Mouse (Mus musculus): Measurements from ENCODE around the gene Aplnr. TPM values are rescaled to one million over a fixed set of nuclear protein-coding genes. Genes with fewer than 3 reads are reported as not detected.

The Aplnr gene
- polyA plus RNA-seq (2012; ENCODE audit: insufficient read depth, insufficient read length, missing spikeins): not detected in 2 replicates

DNA sequence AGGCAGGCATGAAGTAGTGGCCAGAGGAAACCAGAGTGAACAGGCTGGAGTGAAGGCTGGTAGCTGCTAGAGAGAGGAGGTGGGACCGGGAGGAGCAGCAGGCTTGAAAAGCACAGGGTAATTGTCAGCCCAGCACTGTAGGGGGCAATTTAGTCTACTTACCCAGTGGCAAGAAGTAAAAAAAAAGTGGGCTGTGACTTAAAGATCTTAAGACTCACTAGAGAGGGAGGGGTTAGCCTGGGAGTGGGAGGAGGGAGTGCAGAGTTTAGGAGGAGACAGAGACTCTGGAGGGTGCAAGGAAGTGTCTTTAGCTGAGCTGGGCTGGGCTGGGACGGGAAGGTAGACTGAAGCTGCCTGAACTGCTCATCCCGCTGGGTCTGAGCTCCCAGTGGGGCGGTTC, at the start of gene Aplnr:
Gene Aplnr, plus strand, starts transcription at position 137 of the 400 bp plus-strand sequence.
- Histone ChIP-seq H3K4me3 (ENCODE audit: insufficient read depth, low read length) (no peak within 1 kb of the TSS), H3K4me1 (ENCODE audit: control insufficient read depth, insufficient read depth, low read length) (no peaks in the 10 kb centered on the region), H3K27ac (ENCODE audit: insufficient read depth, low read depth, low read length) (no peak within 1 kb of the TSS)
- TF ChIP-seq POLR2A (IDR thresholded peaks at IDR 0.05; ENCODE audit: borderline replicate concordance, low read depth, low read length) (no peak), CTCF (IDR thresholded peaks at IDR 0.05; ENCODE audit: low read depth, low read length) (no peak)

DNA sequence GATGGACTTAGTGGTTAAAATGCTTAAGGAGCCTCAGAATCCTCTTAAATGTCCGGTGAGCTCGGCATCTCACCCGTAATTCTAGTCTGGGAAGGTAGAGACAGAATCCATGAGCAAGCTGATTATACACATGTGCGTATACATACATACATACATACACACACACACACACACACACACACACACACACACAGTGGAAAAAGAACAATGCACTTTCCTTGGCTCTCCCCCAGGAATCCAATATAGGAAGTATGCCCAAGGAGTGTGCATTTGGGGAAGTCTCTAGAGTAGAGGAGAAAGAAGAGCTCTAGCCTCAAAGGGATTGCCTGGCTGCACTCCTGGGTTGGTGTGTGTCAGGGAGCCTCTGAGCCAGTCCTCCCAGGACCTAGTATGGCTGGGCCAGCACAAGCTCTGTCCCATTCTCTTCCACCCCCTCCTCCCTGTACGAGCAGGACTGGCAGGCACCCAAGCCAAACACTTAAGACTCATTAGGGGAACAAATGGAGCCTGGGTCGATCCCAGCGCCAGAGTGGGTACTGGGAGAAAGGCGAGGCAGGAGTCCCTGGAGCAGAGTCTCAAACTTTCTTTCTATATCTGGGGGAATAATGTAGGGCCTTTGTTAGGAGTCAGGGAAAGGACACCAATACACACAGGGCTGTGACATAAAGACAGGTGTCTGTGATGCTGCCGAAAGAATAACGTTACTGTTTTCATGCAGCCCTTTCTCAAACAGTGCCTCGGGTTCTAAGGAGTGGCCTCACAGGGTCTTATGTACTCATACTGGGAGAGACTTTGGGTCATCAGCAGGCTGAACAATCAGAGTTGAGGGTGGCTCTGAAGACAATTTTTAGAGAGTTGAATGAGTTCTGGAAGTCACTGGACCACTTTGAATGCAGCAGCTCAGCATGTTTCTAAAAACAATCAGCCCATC, 47.0 kb upstream of the Aplnr start:
- H3K4me3 ChIP-seq (ENCODE audit: insufficient read depth, low read length): no peak overlapping the region
- no peak overlapping the region for H3K27ac ChIP-seq (ENCODE audit: insufficient read depth, low read depth, low read length)
- TF ChIP-seq CTCF (IDR thresholded peaks at IDR 0.05; ENCODE audit: low read depth, low read length) (no peak), POLR2A (IDR thresholded peaks at IDR 0.05; ENCODE audit: borderline replicate concordance, low read depth, low read length) (no peak)
- H3K4me1 ChIP-seq (ENCODE audit: control insufficient read depth, insufficient read depth, low read length): no peaks in the 10 kb centered on the region

DNA sequence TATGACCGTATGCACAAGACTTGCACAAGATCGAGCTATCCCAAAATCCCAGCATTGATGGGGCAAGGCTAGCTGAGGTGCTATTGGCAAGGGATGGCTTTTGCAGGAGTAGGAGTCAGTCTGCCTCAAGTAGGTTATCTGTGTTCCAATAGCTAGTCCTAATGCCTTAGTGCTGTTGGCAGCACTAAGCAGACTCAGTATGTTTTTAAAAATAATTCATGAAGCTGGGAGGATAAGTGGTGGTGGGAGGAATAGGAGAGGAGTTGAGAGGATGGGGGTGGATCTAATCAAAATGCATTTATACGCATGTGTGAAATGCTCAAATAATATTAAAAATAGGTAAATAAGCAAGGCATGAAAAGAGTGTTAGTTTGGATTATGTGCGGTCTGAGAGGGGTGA, 44.7 kb upstream of the Aplnr start:
- TF ChIP-seq POLR2A (IDR thresholded peaks at IDR 0.05; ENCODE audit: borderline replicate concordance, low read depth, low read length) (no peak), CTCF (IDR thresholded peaks at IDR 0.05; ENCODE audit: low read depth, low read length) (no peak)
- Histone ChIP-seq H3K27ac (ENCODE audit: insufficient read depth, low read depth, low read length) (no peak overlapping the region), H3K4me1 (ENCODE audit: control insufficient read depth, insufficient read depth, low read length) (no peaks in the 10 kb centered on the region), H3K4me3 (ENCODE audit: insufficient read depth, low read length) (no peak overlapping the region)

DNA sequence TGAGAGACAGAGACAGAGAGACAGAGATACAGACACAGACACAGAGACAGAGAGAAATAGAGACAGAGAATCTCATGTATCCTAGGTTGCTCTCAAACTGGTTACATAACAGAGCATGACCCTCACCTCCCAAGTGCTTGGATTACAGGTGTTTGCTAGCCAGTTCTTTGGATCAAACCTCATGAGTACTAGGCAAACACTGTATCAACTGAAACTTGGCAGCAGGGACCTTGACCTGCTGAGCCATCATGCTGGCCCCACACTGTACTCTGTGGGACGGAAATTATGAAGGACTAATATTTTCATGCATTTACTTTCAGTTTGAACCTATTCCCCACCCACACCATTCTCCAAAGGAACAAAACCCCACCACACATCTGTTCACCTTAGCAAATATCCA, 42.6 kb upstream of the Aplnr start:
- Histone ChIP-seq H3K4me3 (ENCODE audit: insufficient read depth, low read length) (no peak overlapping the region), H3K27ac (ENCODE audit: insufficient read depth, low read depth, low read length) (no peak overlapping the region), H3K4me1 (ENCODE audit: control insufficient read depth, insufficient read depth, low read length) (no peaks in the 10 kb centered on the region)
- TF ChIP-seq CTCF (IDR thresholded peaks at IDR 0.05; ENCODE audit: low read depth, low read length) (no peak), POLR2A (IDR thresholded peaks at IDR 0.05; ENCODE audit: borderline replicate concordance, low read depth, low read length) (no peak)

DNA sequence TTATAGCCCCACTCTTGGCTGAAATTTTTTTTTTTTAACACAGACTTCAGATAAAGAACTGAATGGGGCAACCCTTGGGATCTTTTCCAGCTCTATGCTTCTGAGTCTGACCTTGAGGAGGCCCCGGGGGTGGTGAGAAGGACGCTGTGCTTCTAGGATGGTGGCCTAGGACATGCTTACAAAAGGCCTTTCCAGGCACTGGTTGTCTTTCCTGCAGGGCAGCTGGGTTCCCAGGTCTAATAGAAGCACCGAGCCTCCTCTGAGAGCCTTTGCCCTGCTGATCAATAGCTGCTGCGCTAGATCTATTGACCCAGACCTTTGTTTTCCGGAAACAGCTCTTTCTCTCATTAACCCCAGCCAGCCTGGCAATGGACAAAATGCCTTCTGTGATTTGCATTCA, 40.1 kb upstream of the Aplnr start:
- TF ChIP-seq POLR2A (IDR thresholded peaks at IDR 0.05; ENCODE audit: borderline replicate concordance, low read depth, low read length): no peak
- TF ChIP-seq CTCF (IDR thresholded peaks at IDR 0.05; ENCODE audit: low read depth, low read length): no peak
- Histone ChIP-seq H3K4me3 (ENCODE audit: insufficient read depth, low read length) (no peak overlapping the region), H3K4me1 (ENCODE audit: control insufficient read depth, insufficient read depth, low read length) (no peaks in the 10 kb centered on the region), H3K27ac (ENCODE audit: insufficient read depth, low read depth, low read length) (no peak overlapping the region)

DNA sequence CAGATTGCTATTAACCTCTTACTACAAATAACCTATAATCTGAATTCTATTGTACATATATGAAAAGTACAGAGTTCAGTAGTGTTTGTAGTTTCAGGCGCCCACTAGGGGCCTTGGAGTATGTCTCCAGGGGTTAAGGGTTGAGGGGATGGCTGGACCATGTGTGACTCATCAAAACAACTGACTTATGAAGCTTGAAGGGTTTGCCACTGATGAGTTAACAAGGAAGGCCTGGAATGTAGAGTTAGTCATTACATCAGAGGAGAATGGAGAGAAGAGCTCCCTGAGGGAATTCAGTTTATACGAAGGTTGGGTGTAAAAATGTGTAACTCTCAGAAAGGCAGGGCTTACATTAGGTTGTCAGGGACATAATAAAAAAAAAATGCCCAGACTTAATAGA, 38.0 kb upstream of the Aplnr start:
- no peak overlapping the region for H3K27ac ChIP-seq (ENCODE audit: insufficient read depth, low read depth, low read length)
- TF ChIP-seq POLR2A (IDR thresholded peaks at IDR 0.05; ENCODE audit: borderline replicate concordance, low read depth, low read length) (no peak), CTCF (IDR thresholded peaks at IDR 0.05; ENCODE audit: low read depth, low read length) (no peak)
- no peak overlapping the region for H3K4me3 ChIP-seq (ENCODE audit: insufficient read depth, low read length)
- H3K4me1 ChIP-seq (ENCODE audit: control insufficient read depth, insufficient read depth, low read length): no peaks in the 10 kb centered on the region

DNA sequence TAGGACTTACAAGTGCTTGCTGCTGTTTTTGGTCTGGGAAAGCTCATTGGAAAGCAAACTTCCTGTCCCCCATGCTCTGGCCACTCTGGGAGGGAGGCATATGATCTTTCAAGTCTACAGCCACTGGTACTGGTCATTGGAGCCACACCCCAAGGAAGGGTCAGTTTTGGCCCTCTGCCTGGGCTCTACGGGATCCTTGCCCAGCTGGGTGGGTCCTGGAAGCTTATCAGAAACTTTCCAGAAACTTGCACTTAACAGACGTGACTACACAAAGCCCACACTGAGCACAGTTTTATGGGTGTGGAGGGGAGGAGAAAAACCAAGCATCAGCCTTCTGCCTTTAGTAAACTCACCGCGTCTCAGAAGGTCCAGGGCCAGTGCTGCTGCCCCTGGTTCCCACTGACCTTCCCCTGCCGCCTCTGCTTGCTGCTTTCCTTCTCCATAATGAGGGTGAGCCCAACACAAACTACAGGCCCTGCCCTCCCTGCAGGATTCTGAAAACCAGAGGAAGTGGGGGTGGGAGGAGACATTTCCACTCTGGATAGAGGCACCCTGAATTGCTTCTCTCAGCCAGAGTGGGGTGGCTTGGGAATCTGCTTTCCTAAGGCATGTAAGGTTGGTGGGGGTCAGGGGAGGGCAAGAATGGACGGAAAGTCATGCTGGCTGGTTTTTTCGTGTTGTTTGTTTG, 37.1 kb upstream of the Aplnr start:
- H3K27ac ChIP-seq (ENCODE audit: insufficient read depth, low read depth, low read length): no peak overlapping the region
- H3K4me1 ChIP-seq (ENCODE audit: control insufficient read depth, insufficient read depth, low read length): no peaks in the 10 kb centered on the region
- H3K4me3 ChIP-seq (ENCODE audit: insufficient read depth, low read length): no peak overlapping the region
- TF ChIP-seq POLR2A (IDR thresholded peaks at IDR 0.05; ENCODE audit: borderline replicate concordance, low read depth, low read length): no peak
- TF ChIP-seq CTCF (IDR thresholded peaks at IDR 0.05; ENCODE audit: low read depth, low read length): no peak

DNA sequence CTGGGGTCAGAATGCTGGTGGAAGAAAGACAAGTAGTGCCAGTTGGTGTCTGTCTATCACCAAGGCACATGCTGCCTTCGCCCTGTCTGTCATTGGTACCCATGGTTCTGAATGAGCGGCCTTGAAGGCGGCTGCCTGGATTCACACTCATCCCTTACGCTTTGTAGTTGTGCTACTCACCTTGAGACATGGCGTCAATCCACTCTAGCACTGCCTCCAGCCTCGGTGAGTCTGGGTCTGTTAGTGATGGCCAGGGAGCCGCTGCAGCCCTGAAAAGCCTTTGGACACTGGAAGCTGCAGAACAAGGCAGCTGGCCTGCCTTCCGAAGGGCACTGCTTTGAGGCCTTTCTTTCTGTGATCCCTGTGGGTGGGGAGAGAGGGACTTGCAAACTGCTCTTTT, 32.8 kb upstream of the Aplnr start:
- Histone ChIP-seq H3K27ac (ENCODE audit: insufficient read depth, low read depth, low read length) (no peak overlapping the region), H3K4me1 (ENCODE audit: control insufficient read depth, insufficient read depth, low read length) (no peaks in the 10 kb centered on the region), H3K4me3 (ENCODE audit: insufficient read depth, low read length) (no peak overlapping the region)
- no peak for TF ChIP-seq CTCF (IDR thresholded peaks at IDR 0.05; ENCODE audit: low read depth, low read length)

DNA sequence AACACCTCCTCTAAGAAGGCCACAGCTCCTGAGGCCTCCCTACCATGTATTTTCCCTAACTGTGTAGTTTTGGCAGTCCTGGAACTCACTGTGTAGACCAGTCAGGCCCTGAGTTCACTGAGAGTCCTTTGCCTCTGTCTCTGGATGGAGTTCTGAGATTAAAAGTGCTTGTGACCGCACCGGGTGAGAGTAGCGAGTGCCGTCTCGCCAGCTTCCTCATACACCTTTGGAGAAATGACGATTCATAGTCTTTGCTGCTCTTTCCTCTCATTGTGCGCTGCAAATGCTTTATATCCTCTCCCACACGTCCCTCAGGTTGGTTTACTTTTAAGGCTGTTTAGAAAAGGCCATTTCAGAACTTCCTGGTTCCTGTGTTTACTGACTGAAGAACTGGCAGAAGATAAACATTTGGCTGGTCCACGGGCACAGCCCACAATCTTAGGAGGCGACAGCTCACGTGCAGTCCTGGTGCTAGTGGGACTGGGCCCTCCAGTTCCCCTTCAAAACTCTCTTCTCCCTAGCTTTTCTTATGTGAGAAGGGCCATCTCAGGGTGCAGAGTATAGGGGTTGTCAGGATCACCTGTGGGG, 30.5 kb upstream of the Aplnr start:
- Histone ChIP-seq H3K4me3 (ENCODE audit: insufficient read depth, low read length) (no peak overlapping the region), H3K27ac (ENCODE audit: insufficient read depth, low read depth, low read length) (no peak overlapping the region), H3K4me1 (ENCODE audit: control insufficient read depth, insufficient read depth, low read length) (no peaks in the 10 kb centered on the region)
- TF ChIP-seq POLR2A (IDR thresholded peaks at IDR 0.05; ENCODE audit: borderline replicate concordance, low read depth, low read length) (no peak), CTCF (IDR thresholded peaks at IDR 0.05; ENCODE audit: low read depth, low read length) (no peak)

Data from bone marrow macrophage, adult 2 months (primary cell).